Mouse (Mus musculus) neural tube, embryonic 14.5 days (tissue): ENCODE results near the gene Oprd1. TPM values are rescaled to one million over a fixed set of nuclear protein-coding genes. Genes with fewer than 3 reads are reported as not detected.

Experiments
- ATAC-seq: fragments of 200-750 bp; cut with Nextera tagmentation; 2 replicates; pipeline ENCODE4 v1.8.0; 2017; ENCODE audit warnings: low read depth, mild to moderate bottlenecking, moderate TSS enrichment, moderate library complexity
- H3K27ac ChIP-seq: fragments of 300-500 bp; sonication (generic); 2 replicates; pipeline ENCODE4 v1.5.1; 2014; ENCODE audit warnings: low read depth, mild to moderate bottlenecking, control low read depth, low read length, moderate library complexity, mixed read lengths
- H3K27me3 ChIP-seq: fragments of 300-500 bp; sonication (generic); 2 replicates; pipeline ENCODE4 v1.6.1; 2014; ENCODE audit warnings: low read length; ENCODE audit not compliant: control insufficient read depth, insufficient read depth
- H3K36me3 ChIP-seq: fragments of 300-500 bp; sonication (generic); 2 replicates; pipeline ENCODE4 v1.6.1; 2014; ENCODE audit warnings: low read length, mixed read lengths; ENCODE audit not compliant: control insufficient read depth, insufficient read depth
- H3K4me1 ChIP-seq: fragments of 300-500 bp; sonication (generic); 2 replicates; pipeline ENCODE4 v1.6.1; 2014; ENCODE audit warnings: low read length; ENCODE audit not compliant: control insufficient read depth, insufficient read depth
- H3K4me2 ChIP-seq: fragments of 300-500 bp; sonication (generic); 2 replicates; pipeline ENCODE4 v1.6.1; 2014; ENCODE audit warnings: mild to moderate bottlenecking, low read depth, low read length, control low read depth
- H3K4me3 ChIP-seq: fragments of 300-500 bp; sonication (generic); 2 replicates; pipeline ENCODE4 v1.5.1; 2014; ENCODE audit warnings: low read depth, low read length, control low read depth, mixed read lengths
- H3K9ac ChIP-seq: fragments of 300-500 bp; sonication (generic); replicated peaks from 2 replicates; pipeline ENCODE4 v1.6.1; 2014; ENCODE audit warnings: low read depth, mild to moderate bottlenecking, control low read depth, low read length, mixed read lengths
- H3K9me3 ChIP-seq: fragments of 300-500 bp; sonication (generic); 2 replicates; pipeline ENCODE4 v1.6.1; 2016; ENCODE audit warnings: low read length; ENCODE audit not compliant: control insufficient read depth
- WGBS: fragments of 180-500 bp; shearing (Covaris S2); extraction: QIAGEN DNeasy Blood & Tissue Kit; methylation state at CpG from one replicate; pipeline ENCODE4 v1.1.7; 2014; 5-methylcytosine and 5-hydroxymethylcytosine counted together
- polyA plus RNA-seq: library from polyadenylated mRNA; unstranded; fragments of >200 nt; fragmentation: Nextera tagmentation; extraction: Ambion mirVana; gene quantifications from 2 replicates; pipeline ENCODE4 v1.2.1, GENCODE M21; 2014

Gene Oprd1
- polyA plus RNA-seq, 1 experiment from 2014 or later: 0.63 TPM

DNA sequence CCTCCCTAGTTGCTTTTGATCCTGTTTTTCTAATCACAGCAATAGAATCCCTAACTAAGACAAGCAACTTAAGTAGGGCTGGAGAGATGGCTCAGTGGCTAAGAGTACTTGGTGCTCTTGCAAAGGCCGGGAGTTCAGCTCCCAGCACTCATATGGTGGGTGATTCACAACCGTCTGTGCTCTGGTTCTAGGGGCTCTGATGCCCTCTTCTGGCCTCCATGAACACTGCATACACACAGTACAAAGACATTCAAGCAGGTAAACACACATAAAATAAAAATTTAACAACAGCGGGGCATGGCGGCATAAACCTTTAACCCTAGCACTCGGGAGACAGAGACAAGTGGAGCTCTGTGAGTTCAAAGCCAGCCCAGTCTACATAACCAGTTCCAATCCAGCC is 1.9 kb upstream of the Oprd1 start:
- 79% methylated on average over 5 of the region's 5 CpGs for WGBS
- ATAC-seq: no peak
- Histone ChIP-seq H3K4me1 (no peaks in the 10 kb centered on the region), H3K9ac (no peak overlapping the region), H3K27ac (no peak overlapping the region), H3K27me3 (peaks cover 31% of the 10 kb centered on the region), H3K9me3 (no peaks in the 10 kb centered on the region), H3K4me2 (no peak overlapping the region), H3K36me3 (no peaks in the 10 kb centered on the region), H3K4me3 (no peak overlapping the region)

- H3K4me3 ChIP-seq: no peak overlapping the region
- H3K9ac ChIP-seq: no peak overlapping the region
- no peaks in the 10 kb centered on the region for H3K4me1 ChIP-seq
- H3K9me3 ChIP-seq: no peaks in the 10 kb centered on the region
- peaks cover 31% of the 10 kb centered on the region for H3K27me3 ChIP-seq
- no peaks in the 10 kb centered on the region for H3K36me3 ChIP-seq
- no peak for ATAC-seq
- 38% methylated on average over 10 of the region's 10 CpGs for WGBS
- no peak overlapping the region for H3K4me2 ChIP-seq
- H3K27ac ChIP-seq: no peak overlapping the region
Observed at GRCm38 (mm10) chr4:132145092-132145491, 806 bp upstream of the Oprd1 start.

GRCm38 (mm10) chr4:132138640-132139039 is 5.6 kb downstream of the Oprd1 start:
- Histone ChIP-seq H3K4me1 (no peaks in the 10 kb centered on the region), H3K9ac (no peak overlapping the region), H3K9me3 (no peaks in the 10 kb centered on the region), H3K36me3 (no peaks in the 10 kb centered on the region), H3K4me3 (no peak overlapping the region), H3K27me3 (peaks cover 8% of the 10 kb centered on the region), H3K4me2 (no peak overlapping the region), H3K27ac (no peak overlapping the region)
- 88% methylated on average over 2 of the region's 2 CpGs for WGBS
- no peak for ATAC-seq

- Histone ChIP-seq H3K9me3 (no peaks in the 10 kb centered on the region), H3K27ac (no peak overlapping the region), H3K4me1 (no peaks in the 10 kb centered on the region), H3K27me3 (no peaks in the 10 kb centered on the region), H3K4me2 (no peak overlapping the region), H3K4me3 (no peak overlapping the region), H3K36me3 (no peaks in the 10 kb centered on the region), H3K9ac (no peak overlapping the region)
- no peak for ATAC-seq
- WGBS: 84% methylated on average over 7 of the region's 7 CpGs
Observed at GRCm38 (mm10) chr4:132137013-132137412, 7.3 kb downstream of the Oprd1 start.

GRCm38 (mm10) chr4:132133920-132134319 is 10.4 kb downstream of the Oprd1 start:
- Histone ChIP-seq H3K27me3 (no peaks in the 10 kb centered on the region), H3K4me1 (peaks cover 6% of the 10 kb centered on the region; the same call in 1 of the 2 replicates), H3K27ac (no peak overlapping the region), H3K4me2 (no peak overlapping the region), H3K9ac (no peak overlapping the region), H3K36me3 (no peaks in the 10 kb centered on the region), H3K9me3 (no peaks in the 10 kb centered on the region), H3K4me3 (no peak overlapping the region)
- ATAC-seq: no peak
- WGBS: 70% methylated on average over 16 of the region's 16 CpGs

- Histone ChIP-seq H3K27ac (no peak overlapping the region), H3K4me1 (peaks cover 7% of the 10 kb centered on the region; the same call in 1 of the 2 replicates), H3K4me3 (no peak overlapping the region), H3K9me3 (no peaks in the 10 kb centered on the region), H3K36me3 (no peaks in the 10 kb centered on the region), H3K27me3 (no peaks in the 10 kb centered on the region), H3K9ac (no peak overlapping the region), H3K4me2 (no peak overlapping the region)
- ATAC-seq: no peak
- 89% methylated on average over 5 of the region's 5 CpGs for WGBS
Observed at GRCm38 (mm10) chr4:132133381-132133780, 10.9 kb downstream of the Oprd1 start.

DNA sequence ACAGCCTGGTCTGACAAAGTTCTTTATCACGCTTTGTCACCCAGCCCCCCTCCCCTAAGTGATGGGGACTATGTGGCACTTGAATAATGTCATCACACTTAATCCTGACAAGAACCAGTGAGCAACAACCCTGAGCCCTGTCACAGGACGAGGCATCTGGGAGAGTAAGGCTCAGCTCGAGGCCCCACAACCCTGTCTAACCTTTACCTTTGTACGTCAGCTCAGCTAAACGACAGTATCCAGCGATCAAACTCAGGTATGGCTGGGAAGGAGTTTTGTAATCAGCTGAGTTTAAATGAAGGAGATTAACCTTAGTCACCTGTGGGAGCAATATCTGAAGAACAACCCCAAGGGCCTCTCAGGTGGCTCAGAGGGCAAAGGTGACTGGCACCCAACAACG is 12.0 kb downstream of the Oprd1 start:
- Histone ChIP-seq H3K4me2 (no peak overlapping the region), H3K4me1 (peaks cover 7% of the 10 kb centered on the region; the same call in 1 of the 2 replicates), H3K4me3 (no peak overlapping the region), H3K27me3 (no peaks in the 10 kb centered on the region), H3K36me3 (no peaks in the 10 kb centered on the region), H3K9ac (no peak overlapping the region), H3K9me3 (no peaks in the 10 kb centered on the region), H3K27ac (no peak overlapping the region)
- WGBS: 91% methylated on average over 7 of the region's 7 CpGs
- ATAC-seq: no peak

DNA sequence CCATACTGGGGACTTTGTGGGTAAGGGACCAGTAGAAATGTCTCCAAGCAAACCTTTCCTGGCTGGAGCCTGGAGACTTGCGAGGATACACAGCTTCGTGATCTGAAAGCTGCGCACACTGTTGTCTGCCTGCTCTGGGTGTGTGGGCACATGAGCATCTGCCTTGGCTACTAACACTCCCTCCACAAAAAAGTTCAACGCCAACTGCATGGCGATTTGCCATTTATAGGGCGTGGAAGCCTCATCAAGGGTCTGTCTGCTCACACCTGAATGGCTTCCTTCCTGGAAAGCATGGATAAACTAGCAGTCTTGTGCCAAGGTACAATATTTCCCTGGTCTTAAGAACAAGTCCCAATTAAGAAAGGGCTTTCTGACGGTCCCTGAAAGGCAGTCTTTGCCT is 12.5 kb downstream of the Oprd1 start:
- Histone ChIP-seq H3K27ac (no peak overlapping the region), H3K27me3 (no peaks in the 10 kb centered on the region), H3K4me1 (peaks cover 7% of the 10 kb centered on the region; the same call in 1 of the 2 replicates), H3K4me3 (no peak overlapping the region), H3K9me3 (no peaks in the 10 kb centered on the region), H3K36me3 (no peaks in the 10 kb centered on the region), H3K4me2 (no peak overlapping the region), H3K9ac (no peak overlapping the region)
- no peak for ATAC-seq
- WGBS: 87% methylated on average over 7 of the region's 7 CpGs

DNA sequence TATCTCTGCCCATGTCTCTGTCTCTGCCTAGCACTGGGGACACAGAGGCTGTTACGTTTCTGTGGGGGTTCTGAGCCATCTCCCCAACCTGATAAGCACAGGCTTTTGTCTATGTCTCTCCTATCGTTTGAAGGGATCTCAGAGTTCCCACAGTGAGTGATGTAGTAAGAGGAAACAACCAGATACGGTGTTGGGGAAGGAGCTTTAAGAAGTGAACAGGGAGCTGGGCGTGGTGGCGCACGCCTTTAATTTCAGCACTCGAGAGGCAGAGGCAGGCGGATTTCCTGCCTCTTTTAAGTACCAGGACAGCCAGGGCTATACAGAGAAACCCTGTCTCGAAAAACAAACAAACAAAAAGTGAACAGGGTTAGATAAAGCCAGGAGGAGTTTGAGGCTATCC is 13.2 kb downstream of the Oprd1 start:
- ATAC-seq: no peak

More for the DNA sequence above, 13.2 kb downstream of the Oprd1 start:
- Histone ChIP-seq H3K4me2 (no peak overlapping the region), H3K36me3 (no peaks in the 10 kb centered on the region), H3K4me1 (peaks cover 7% of the 10 kb centered on the region; the same call in 1 of the 2 replicates), H3K4me3 (no peak overlapping the region), H3K9me3 (no peaks in the 10 kb centered on the region), H3K9ac (no peak overlapping the region), H3K27me3 (no peaks in the 10 kb centered on the region), H3K27ac (no peak overlapping the region)
- WGBS: 88% methylated on average over 9 of the region's 9 CpGs
